Mouse (Mus musculus) liver, postnatal 0 days (tissue): ENCODE results near the gene Alpk1. TPM values are rescaled to one million over a fixed set of nuclear protein-coding genes. Genes with fewer than 3 reads are reported as not detected.

Experiments
- ATAC-seq: fragments of 200-750 bp; cut with Nextera tagmentation; 2 replicates; pipeline ENCODE4 v1.8.0; 2017; ENCODE audit warnings: mild to moderate bottlenecking, moderate library complexity
- DNase-seq: peaks from one replicate; pipeline ENCODE4 v3.0.0-alpha.2; 2016
- H3K27ac ChIP-seq: fragments of 300-500 bp; sonication (generic); 2 replicates; pipeline ENCODE4 v1.5.1; 2014; ENCODE audit warnings: antibody characterized with exemption, moderate library complexity, mild to moderate bottlenecking, low read depth
- H3K27me3 ChIP-seq: fragments of 300-500 bp; sonication (generic); 2 replicates; pipeline ENCODE4 v1.6.1; 2014; ENCODE audit warnings: low read length, control low read depth, mixed read lengths; ENCODE audit not compliant: insufficient read depth
- H3K36me3 ChIP-seq: fragments of 300-500 bp; sonication (generic); replicated peaks from 2 replicates; pipeline ENCODE4 v1.6.1; 2014; ENCODE audit warnings: mild to moderate bottlenecking, control low read depth, low read length, moderate library complexity, mixed read lengths; ENCODE audit not compliant: insufficient read depth
- H3K4me1 ChIP-seq: fragments of 300-500 bp; sonication (generic); 2 replicates; pipeline ENCODE4 v1.6.1; 2014; ENCODE audit warnings: antibody characterized with exemption, mild to moderate bottlenecking, control low read depth; ENCODE audit not compliant: insufficient read depth
- H3K4me2 ChIP-seq: fragments of 300-500 bp; sonication (generic); 2 replicates; pipeline ENCODE4 v1.6.1; 2014; ENCODE audit warnings: low read depth, mild to moderate bottlenecking, low read length, moderate library complexity, mixed read lengths
- H3K4me3 ChIP-seq: fragments of 300-500 bp; sonication (generic); 2 replicates; pipeline ENCODE4 v1.5.1; 2014; ENCODE audit warnings: low read depth, low read length
- H3K9ac ChIP-seq: fragments of 300-500 bp; sonication (generic); replicated peaks from 2 replicates; pipeline ENCODE4 v1.6.1; 2014; ENCODE audit warnings: mild to moderate bottlenecking, moderate library complexity
- H3K9me3 ChIP-seq: fragments of 300-500 bp; sonication (generic); 2 replicates; pipeline ENCODE4 v1.6.1; 2016; ENCODE audit warnings: mild to moderate bottlenecking, control low read depth, low read length, mixed read lengths
- CTCF ChIP-seq: sonication (generic); IDR thresholded peaks from 2 replicates; pipeline ENCODE4 v1.5.1; 2016; ENCODE audit warnings: antibody characterized with exemption, low read depth
- EP300 ChIP-seq: IDR thresholded peaks from 2 replicates; pipeline ENCODE4 v1.6.1; 2016; ENCODE audit warnings: antibody characterized with exemption, low read depth, mild to moderate bottlenecking
- WGBS: fragments of 180-500 bp; shearing (Covaris S2); extraction: QIAGEN DNeasy Blood & Tissue Kit; methylation state at CpG from one replicate; pipeline ENCODE4 v1.1.7; 2014; ENCODE audit not compliant: insufficient replicate concordance; 5-methylcytosine and 5-hydroxymethylcytosine counted together
- polyA plus RNA-seq: library from polyadenylated mRNA; unstranded; fragments of >200 nt; fragmentation: Nextera tagmentation; extraction: Ambion mirVana; gene quantifications from 2 replicates; pipeline ENCODE4 v1.2.1, GENCODE M21; 2015

Gene Alpk1
- polyA plus RNA-seq, 1 experiment from 2014 or later: 0.39 TPM

GRCm38 (mm10) chr3:127818694-127819663 lies 38.7 kb upstream of the Alpk1 start:
- H3K9ac ChIP-seq: no peak overlapping the region
- H3K4me1 ChIP-seq: no peaks in the 10 kb centered on the region
- DNase-seq (no peak), ATAC-seq (peak; percentile 25; the same call in 1 of the 2 replicates)
- H3K9me3 ChIP-seq: no peaks in the 10 kb centered on the region
- H3K4me3 ChIP-seq: no peak overlapping the region
- H3K4me2 ChIP-seq: no peak overlapping the region
- WGBS: 79% methylated on average over 11 of the region's 11 CpGs
- H3K27me3 ChIP-seq: no peaks in the 10 kb centered on the region
- TF ChIP-seq CTCF: no peak
- no peak for TF ChIP-seq EP300
- H3K27ac ChIP-seq: no peak overlapping the region
- H3K36me3 ChIP-seq: peaks cover 16% of the 10 kb centered on the region

- Histone ChIP-seq H3K4me1 (no peaks in the 10 kb centered on the region), H3K4me2 (no peak overlapping the region), H3K4me3 (no peak overlapping the region), H3K27ac (no peak overlapping the region), H3K9me3 (no peaks in the 10 kb centered on the region), H3K36me3 (peaks cover 22% of the 10 kb centered on the region), H3K27me3 (no peaks in the 10 kb centered on the region), H3K9ac (no peak overlapping the region)
- WGBS: 79% methylated on average over 7 of the region's 7 CpGs
- TF ChIP-seq EP300: no peak
- TF ChIP-seq CTCF: no peak
- ATAC-seq (no peak), DNase-seq (no peak)
These were observed 36.9 kb upstream of the Alpk1 start for GRCm38 (mm10) chr3:127817120-127817683.

GRCm38 (mm10) chr3:127809103-127809502 lies 28.8 kb upstream of the Alpk1 start:
- 85% methylated on average over 7 of the region's 7 CpGs for WGBS
- Histone ChIP-seq H3K4me1 (peaks cover 5% of the 10 kb centered on the region; the same call in 1 of the 2 replicates), H3K9ac (no peak overlapping the region), H3K36me3 (peaks cover 51% of the 10 kb centered on the region), H3K4me2 (no peak overlapping the region), H3K4me3 (no peak overlapping the region), H3K27ac (no peak overlapping the region), H3K9me3 (no peaks in the 10 kb centered on the region), H3K27me3 (no peaks in the 10 kb centered on the region)
- no peak for TF ChIP-seq CTCF
- no peak for TF ChIP-seq EP300
- no peak for DNase-seq
- ATAC-seq: no peak

GRCm38 (mm10) chr3:127807846-127808245 lies 27.5 kb upstream of the Alpk1 start:
- no peak overlapping the region for H3K27ac ChIP-seq
- no peak overlapping the region for H3K4me3 ChIP-seq
- H3K27me3 ChIP-seq: no peaks in the 10 kb centered on the region
- peaks cover 47% of the 10 kb centered on the region for H3K36me3 ChIP-seq
- no peak overlapping the region for H3K9ac ChIP-seq
- WGBS: 90% methylated on average over 5 of the region's 5 CpGs
- peaks cover 5% of the 10 kb centered on the region; the same call in 1 of the 2 replicates for H3K4me1 ChIP-seq
- ATAC-seq (no peak), DNase-seq (no peak)
- TF ChIP-seq CTCF (no peak), EP300 (no peak)
- H3K4me2 ChIP-seq: no peak overlapping the region
- H3K9me3 ChIP-seq: no peaks in the 10 kb centered on the region

GRCm38 (mm10) chr3:127805991-127806390 lies 25.7 kb upstream of the Alpk1 start:
- no peak for TF ChIP-seq EP300
- TF ChIP-seq CTCF: no peak
- Histone ChIP-seq H3K9ac (no peak overlapping the region), H3K27ac (no peak overlapping the region), H3K4me3 (no peak overlapping the region), H3K27me3 (no peaks in the 10 kb centered on the region), H3K4me2 (no peak overlapping the region), H3K4me1 (peaks cover 9% of the 10 kb centered on the region; the same call in 1 of the 2 replicates), H3K9me3 (no peaks in the 10 kb centered on the region), H3K36me3 (peaks cover 40% of the 10 kb centered on the region)
- DNase-seq (no peak), ATAC-seq (no peak)
- WGBS: 89% methylated on average over 6 of the region's 6 CpGs

GRCm38 (mm10) chr3:127805071-127805470 lies 24.7 kb upstream of the Alpk1 start:
- 82% methylated on average over 12 of the region's 12 CpGs for WGBS
- Histone ChIP-seq H3K27me3 (no peaks in the 10 kb centered on the region), H3K4me1 (peaks cover 9% of the 10 kb centered on the region; the same call in 1 of the 2 replicates), H3K9me3 (no peaks in the 10 kb centered on the region), H3K36me3 (peaks cover 34% of the 10 kb centered on the region), H3K4me3 (no peak overlapping the region), H3K9ac (no peak overlapping the region), H3K4me2 (no peak overlapping the region), H3K27ac (no peak overlapping the region)
- TF ChIP-seq CTCF: no peak
- TF ChIP-seq EP300: no peak
- no peak for ATAC-seq
- DNase-seq: no peak
